Mouse (Mus musculus) heart, adult 2 months (tissue): ENCODE data around the gene Itgam. TPM values are rescaled to one million over a fixed set of nuclear protein-coding genes. Genes with fewer than 3 reads are reported as not detected.
"Not testable (repeated sequence)": the region's sequence is repeated elsewhere in the genome, so short reads cannot be mapped to it uniquely, and the experiment has no call there.

Experiments
- DNase-seq, 2 experiments: peaks; one replicate each; pipeline ENCODE4 v3.0.0; 2021
- H3K27ac ChIP-seq: fragments of 200-600 bp; 2 replicates; pipeline ENCODE4 v1.8.1; 2022
- H3K27me3 ChIP-seq: fragments of 200-500 bp; 2 replicates; pipeline ENCODE4 v1.6.1; 2012; ENCODE audit warnings: mild to moderate bottlenecking, low read length, inconsistent platforms, mixed read lengths; ENCODE audit not compliant: control insufficient read depth, insufficient read depth
- H3K36me3 ChIP-seq: fragments of 200-500 bp; 2 replicates; pipeline ENCODE4 v1.6.1; 2012; ENCODE audit warnings: low read length, inconsistent platforms; ENCODE audit not compliant: control insufficient read depth, insufficient read depth
- H3K4me1 ChIP-seq: fragments of 200-500 bp; 2 replicates; pipeline ENCODE4 v1.6.1; 2011; ENCODE audit warnings: low read length; ENCODE audit not compliant: control insufficient read depth, insufficient read depth
- H3K4me3 ChIP-seq: fragments of 200-600 bp; 2 replicates; pipeline ENCODE4 v1.8.1; 2022
- H3K79me2 ChIP-seq: fragments of 200-500 bp; replicated peaks from 2 replicates; pipeline ENCODE4 v1.6.1; 2012; ENCODE audit warnings: mild to moderate bottlenecking, inconsistent platforms, low read length, moderate library complexity, mixed read lengths; ENCODE audit not compliant: control insufficient read depth, insufficient read depth
- H3K9ac ChIP-seq: fragments of 200-500 bp; 2 replicates; pipeline ENCODE4 v1.6.1; 2012; ENCODE audit warnings: low read depth, mild to moderate bottlenecking, control low read depth, inconsistent platforms, low read length, mixed read lengths
- CTCF ChIP-seq: fragments of 200-600 bp; IDR thresholded peaks from 2 replicates; pipeline ENCODE4 v1.8.1; 2022; ENCODE audit warnings: antibody characterized with exemption, mild to moderate bottlenecking, moderate library complexity
- EP300 ChIP-seq: fragments of 200-500 bp; IDR thresholded peaks from 2 replicates; pipeline ENCODE4 v1.6.1; 2011; ENCODE audit warnings: low read depth, low read length, control low read depth; ENCODE audit not compliant: insufficient read depth
- POLR2A ChIP-seq: fragments of 200-500 bp; IDR thresholded peaks from 2 replicates; pipeline ENCODE4 v1.6.1; 2011; ENCODE audit warnings: mild to moderate bottlenecking, low read depth, low read length, control low read depth; ENCODE audit not compliant: insufficient read depth
- WGBS: fragments of 180-500 bp; shearing (Covaris S2); methylation state at CpG from one replicate; pipeline ENCODE4 v1.1.7; 2018; 5-methylcytosine and 5-hydroxymethylcytosine counted together
- intact Hi-C: fragments of 180-260 bp; cut with DNase I; formaldehyde crosslinking; loops from one replicate; pipeline ENCODE4 v1.15.1; 2025
- long read RNA-seq: library from polyadenylated mRNA; stranded (forward); transcript quantifications from one replicate; pipeline ENCODE4 v2.0.0, GENCODE M21; 2021
- polyA plus RNA-seq: library from polyadenylated mRNA; depleted of rRNA; stranded (reverse); fragments of >200 nt; gene quantifications from 2 replicates; pipeline ENCODE4 v1.2.3, GENCODE M21; 2012; rRNA removed
- total RNA-seq, 2 experiments: library from RNA; stranded (reverse); gene quantifications; 2 replicates each; pipeline ENCODE4 v1.2.3; 2021

The Itgam gene
- 1 to 10 TPM; 6.7 to 7.0 TPM for total RNA-seq
- 4.2 and 7.6 TPM in 2 replicates for polyA plus RNA-seq
- long read RNA-seq, partial matches to known transcripts = 1 of 1 reads
- long read RNA-seq, other reads (novel, unspliced or antisense) = 0 of 1 reads

- Histone ChIP-seq H3K9ac (no peak within 1 kb of the TSS), H3K27me3 (no peaks in the 10 kb centered on the region), H3K4me3 (no peak within 1 kb of the TSS), H3K79me2 (no peaks in the 10 kb centered on the region; the same call in 1 of the 2 replicates), H3K4me1 (peaks cover 1% of the 10 kb centered on the region), H3K36me3 (no peaks in the 10 kb centered on the region), H3K27ac (no peak within 1 kb of the TSS)
- WGBS = 81% methylated on average over 7 of the region's 7 CpGs
- DNase-seq = no peak
- TF ChIP-seq EP300 (no peak), POLR2A (no peak), CTCF (no peak)
- intact Hi-C loops = no loop called here
Observed at GRCm38 (mm10) chr7:128062456-128062855, at the start of gene Itgam, which contains the start of gene Gm49368. Itgam (plus strand) TSS chr7:128062640. Gm49368 (plus strand) TSS chr7:128062683.

GRCm38 (mm10) chr7:128013116-128013515 is 49.3 kb upstream of the Itgam start:
- intact Hi-C loops = no loop called here
- H3K36me3 ChIP-seq = no peaks in the 10 kb centered on the region
- H3K79me2 ChIP-seq = no peaks in the 10 kb centered on the region
- H3K4me1 ChIP-seq = no peaks in the 10 kb centered on the region
- no peak for DNase-seq
- 88% methylated on average over 13 of the region's 13 CpGs for WGBS
- no peak overlapping the region for H3K4me3 ChIP-seq
- H3K27ac ChIP-seq = no peak overlapping the region
- no peak for TF ChIP-seq EP300
- H3K27me3 ChIP-seq = no peaks in the 10 kb centered on the region; the same call in 1 of the 2 replicates
- no peak overlapping the region for H3K9ac ChIP-seq

GRCm38 (mm10) chr7:128016134-128016533 is 46.3 kb upstream of the Itgam start:
- H3K4me1 ChIP-seq, intact Hi-C loops, H3K27me3 ChIP-seq, H3K36me3 ChIP-seq, H3K4me3 ChIP-seq, H3K79me2 ChIP-seq, H3K9ac ChIP-seq, H3K27ac ChIP-seq, DNase-seq: not testable (repeated sequence)
- WGBS = 65% methylated on average over 5 of the region's 5 CpGs

DNA sequence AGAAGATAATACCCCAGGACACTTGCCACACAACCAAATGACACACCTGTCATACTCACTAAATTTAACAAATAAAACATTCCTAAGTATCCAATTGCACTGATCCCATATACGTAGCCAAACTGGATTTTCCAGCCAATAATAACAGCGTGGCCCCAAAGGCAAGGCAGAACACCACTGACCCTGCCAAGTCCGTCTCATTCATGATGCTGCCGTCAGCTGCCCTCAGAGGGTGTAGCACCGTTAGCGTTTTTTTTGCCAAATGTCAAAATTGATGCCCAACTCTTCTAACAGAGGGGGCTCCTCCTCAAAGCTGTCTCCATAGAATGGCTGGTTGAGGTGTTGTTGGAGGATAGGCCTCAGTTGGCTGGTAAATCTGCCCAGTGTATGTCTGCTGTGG is 45.8 kb upstream of the Itgam start:
- H3K27ac ChIP-seq = no peak overlapping the region
- H3K4me1 ChIP-seq = no peaks in the 10 kb centered on the region
- no peaks in the 10 kb centered on the region for H3K27me3 ChIP-seq
- no peak for DNase-seq
- H3K9ac ChIP-seq = no peak overlapping the region
- no peaks in the 10 kb centered on the region for H3K79me2 ChIP-seq
- no peak for TF ChIP-seq EP300
- TF ChIP-seq CTCF = no peak
- TF ChIP-seq POLR2A = no peak
- intact Hi-C loops = no loop called here
- 73% methylated on average over 6 of the region's 6 CpGs for WGBS
- no peak overlapping the region for H3K4me3 ChIP-seq
- H3K36me3 ChIP-seq = no peaks in the 10 kb centered on the region

- H3K9ac ChIP-seq = no peak overlapping the region
- TF ChIP-seq EP300 (no peak), CTCF (no peak)
- intact Hi-C loops = no loop called here
Observed at GRCm38 (mm10) chr7:128018275-128018674, 44.2 kb upstream of the Itgam start.

DNA sequence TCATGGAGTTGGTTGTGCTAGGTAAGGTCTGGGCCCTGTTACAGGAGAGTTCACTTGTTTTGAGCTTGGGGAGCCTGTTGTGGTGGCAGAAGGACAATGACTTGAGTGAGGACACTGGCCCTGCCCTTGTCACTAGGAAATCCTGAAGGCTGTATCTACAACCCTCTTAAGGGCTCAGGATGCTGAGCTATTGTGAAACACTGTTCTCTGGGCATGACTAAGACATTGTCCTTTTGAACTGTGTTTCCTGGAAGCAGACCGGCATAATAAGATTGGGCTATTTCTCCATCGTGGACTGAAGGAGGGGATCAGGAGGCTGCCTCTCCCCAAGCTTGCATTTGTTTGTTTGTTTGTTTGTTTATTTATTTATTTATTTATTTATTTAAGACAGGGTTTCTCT is 43.3 kb upstream of the Itgam start:
- Histone ChIP-seq H3K36me3 (no peaks in the 10 kb centered on the region), H3K9ac (no peak overlapping the region), H3K4me1 (no peaks in the 10 kb centered on the region), H3K79me2 (no peaks in the 10 kb centered on the region), H3K27me3 (no peaks in the 10 kb centered on the region), H3K4me3 (no peak overlapping the region), H3K27ac (no peak overlapping the region)
- intact Hi-C loops = no loop called here
- DNase-seq = no peak
- no peak for TF ChIP-seq CTCF
- no peak for TF ChIP-seq POLR2A
- no peak for TF ChIP-seq EP300
- WGBS = 46% methylated on average over 2 of the region's 2 CpGs

More at GRCm38 (mm10) chr7:128018275-128018674, 44.2 kb upstream of the Itgam start:
- no peak for DNase-seq
- no peak overlapping the region for H3K27ac ChIP-seq
- 77% methylated on average over 3 of the region's 3 CpGs for WGBS
- no peaks in the 10 kb centered on the region for H3K27me3 ChIP-seq
- H3K4me3 ChIP-seq = no peak overlapping the region
- H3K79me2 ChIP-seq = no peaks in the 10 kb centered on the region
- H3K36me3 ChIP-seq = no peaks in the 10 kb centered on the region
- no peaks in the 10 kb centered on the region for H3K4me1 ChIP-seq
